Mouse (Mus musculus): ENCODE data around the gene Eif2ak4.

Gene Eif2ak4

GRCm38 (mm10) chr2:118405568-118405967, 17.1 kb downstream of the Eif2ak4 start:
- no peak for DNase-seq (ENCODE audit: low spot score)

DNA sequence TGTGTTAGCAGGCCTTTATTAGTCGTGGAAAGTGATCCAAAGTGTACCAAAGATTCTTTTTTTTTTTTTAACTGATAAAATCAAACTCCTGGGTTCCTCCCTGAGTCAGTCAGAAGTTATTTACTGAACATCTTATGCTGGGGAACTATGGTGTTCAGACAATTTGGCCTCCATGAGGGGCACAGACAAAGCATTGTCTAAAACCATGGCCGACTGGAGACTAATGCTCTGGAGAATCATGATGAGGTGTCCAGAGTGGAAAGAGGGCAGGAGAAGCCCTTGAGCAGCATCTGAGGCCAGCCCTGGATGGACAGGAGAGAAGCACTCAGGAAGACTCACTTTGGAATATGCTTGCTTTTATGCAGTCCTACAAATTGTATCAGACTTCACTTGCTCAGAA, 18.4 kb downstream of the Eif2ak4 start:
- DNase-seq (ENCODE audit: low spot score), result no peak

DNA sequence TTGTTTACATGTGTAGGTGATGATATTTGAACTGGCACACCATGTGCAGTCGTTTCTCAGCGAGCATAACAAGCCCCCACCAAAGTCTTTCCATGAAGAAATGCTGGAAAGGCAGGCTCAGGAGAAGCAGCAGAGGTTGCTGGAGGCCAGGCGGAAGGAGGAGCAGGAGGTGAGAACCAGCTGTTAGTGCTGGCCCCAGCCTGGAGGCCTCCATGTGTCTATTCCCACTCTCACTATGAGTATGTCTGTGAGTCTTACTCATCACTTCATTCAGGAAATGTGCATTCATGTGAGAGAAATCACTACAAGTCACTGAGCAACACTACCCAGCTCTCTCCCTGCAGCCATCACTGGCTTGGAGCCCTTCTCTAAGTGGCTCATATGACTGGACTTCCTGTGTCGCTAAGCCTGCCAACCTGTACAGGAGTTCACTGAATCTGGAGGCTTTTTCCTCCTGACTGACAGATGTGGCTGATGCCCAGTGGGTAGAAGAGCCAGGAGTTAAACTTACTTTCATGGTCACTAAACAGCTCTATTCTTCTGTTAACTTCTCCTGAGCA, 20.0 kb downstream of the Eif2ak4 start:
- no peak for DNase-seq (ENCODE audit: low spot score)

- DNase-seq (ENCODE audit: low spot score), result no peak
Observed at GRCm38 (mm10) chr2:118412821-118413220, 24.4 kb downstream of the Eif2ak4 start.

- no peak for DNase-seq (ENCODE audit: low spot score)
Observed at GRCm38 (mm10) chr2:118415601-118416355, 27.4 kb downstream of the Eif2ak4 start.

GRCm38 (mm10) chr2:118418076-118418475, 29.7 kb downstream of the Eif2ak4 start:
- DNase-seq (ENCODE audit: low spot score), result no peak

DNA sequence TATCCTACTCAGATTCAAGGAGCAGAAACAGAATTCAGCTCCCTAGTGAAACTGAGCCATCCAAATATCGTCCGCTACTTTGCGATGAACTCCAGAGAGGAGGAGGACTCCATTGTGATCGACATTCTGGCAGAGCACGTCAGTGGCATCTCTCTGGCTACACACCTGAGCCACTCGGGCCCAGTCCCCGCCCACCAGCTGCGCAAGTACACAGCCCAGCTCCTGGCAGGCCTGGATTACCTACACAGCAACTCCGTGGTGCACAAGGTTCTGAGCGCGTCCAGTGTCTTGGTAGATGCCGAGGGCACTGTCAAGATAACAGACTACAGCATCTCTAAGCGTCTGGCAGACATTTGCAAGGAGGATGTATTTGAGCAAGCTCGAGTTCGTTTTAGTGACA, 33.5 kb downstream of the Eif2ak4 start:
- no peak for DNase-seq (ENCODE audit: low spot score)

DNA sequence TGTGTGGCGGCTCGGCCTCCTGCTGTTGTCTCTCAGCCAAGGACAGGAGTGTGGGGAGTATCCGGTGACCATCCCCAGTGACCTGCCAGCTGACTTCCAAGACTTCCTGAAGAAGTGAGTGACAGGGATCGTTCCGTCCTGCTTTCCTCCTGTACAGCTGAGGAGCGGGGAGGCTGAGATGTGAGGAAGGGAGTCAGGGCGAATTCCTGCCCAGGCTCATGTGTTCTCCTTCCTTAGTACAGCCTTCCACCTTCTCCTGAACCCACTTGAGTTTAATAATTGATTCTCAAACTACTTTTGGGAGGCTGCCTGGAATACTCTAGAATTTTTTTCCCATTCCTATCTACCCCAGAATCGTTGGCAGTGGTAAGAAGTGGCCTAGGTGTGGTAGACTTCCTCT, 34.0 kb downstream of the Eif2ak4 start:
- no peak for DNase-seq (ENCODE audit: low spot score)

GRCm38 (mm10) chr2:118428296-118428695, 39.9 kb downstream of the Eif2ak4 start:
- DNase-seq (ENCODE audit: low spot score), result no peak

- DNase-seq (ENCODE audit: low spot score), result no peak
Observed at GRCm38 (mm10) chr2:118429297-118429696, 40.9 kb downstream of the Eif2ak4 start.

GRCm38 (mm10) chr2:118430630-118431029, 42.2 kb downstream of the Eif2ak4 start:
- no peak for DNase-seq (ENCODE audit: low spot score)

DNA sequence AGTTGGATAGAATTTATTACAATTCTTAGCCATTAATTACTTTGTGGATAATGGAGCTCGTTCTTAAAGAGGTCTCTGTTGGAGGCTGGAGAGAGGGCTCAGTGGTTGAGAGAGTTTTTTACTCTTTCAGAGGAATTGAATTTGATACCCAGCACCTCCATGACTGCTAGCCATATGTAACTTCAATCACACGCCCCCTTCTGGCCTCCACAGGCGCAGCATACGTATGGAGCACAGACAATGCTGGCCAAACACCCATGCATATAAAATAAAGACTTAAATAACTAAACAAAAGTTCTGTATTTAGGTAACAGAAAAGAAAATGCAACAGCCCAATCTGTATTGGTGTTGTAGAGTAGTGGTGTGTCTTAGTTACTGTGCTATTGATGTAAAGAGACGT, 43.2 kb downstream of the Eif2ak4 start:
- no peak for DNase-seq (ENCODE audit: low spot score)

GRCm38 (mm10) chr2:118442172-118442571, 53.8 kb downstream of the Eif2ak4 start:
- no peak for DNase-seq (ENCODE audit: low spot score)

- DNase-seq (ENCODE audit: low spot score), result no peak
Observed at GRCm38 (mm10) chr2:118442723-118443122, 54.3 kb downstream of the Eif2ak4 start.

- DNase-seq (ENCODE audit: low spot score), result no peak
Observed at GRCm38 (mm10) chr2:118445696-118446674, 57.6 kb downstream of the Eif2ak4 start.

DNA sequence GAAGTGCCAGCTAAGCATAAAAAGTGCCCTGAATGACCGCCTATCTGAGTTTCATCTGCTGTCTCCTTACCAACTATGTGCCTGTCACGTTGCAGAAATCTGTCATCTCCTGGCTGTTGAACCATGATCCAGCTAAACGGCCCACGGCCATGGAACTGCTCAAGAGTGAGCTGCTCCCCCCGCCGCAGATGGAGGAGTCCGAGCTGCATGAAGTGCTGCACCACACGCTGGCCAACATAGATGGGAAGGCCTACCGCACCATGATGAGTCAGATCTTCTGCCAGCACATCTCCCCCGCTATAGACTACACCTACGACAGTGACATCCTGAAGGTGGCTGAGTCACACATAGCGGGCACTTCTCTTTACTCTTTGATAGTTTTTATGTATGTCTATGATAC, 59.8 kb downstream of the Eif2ak4 start:
- no peak for DNase-seq (ENCODE audit: low spot score)

GRCm38 (mm10) chr2:118451056-118451455, 62.6 kb downstream of the Eif2ak4 start:
- no peak for DNase-seq (ENCODE audit: low spot score)

DNA sequence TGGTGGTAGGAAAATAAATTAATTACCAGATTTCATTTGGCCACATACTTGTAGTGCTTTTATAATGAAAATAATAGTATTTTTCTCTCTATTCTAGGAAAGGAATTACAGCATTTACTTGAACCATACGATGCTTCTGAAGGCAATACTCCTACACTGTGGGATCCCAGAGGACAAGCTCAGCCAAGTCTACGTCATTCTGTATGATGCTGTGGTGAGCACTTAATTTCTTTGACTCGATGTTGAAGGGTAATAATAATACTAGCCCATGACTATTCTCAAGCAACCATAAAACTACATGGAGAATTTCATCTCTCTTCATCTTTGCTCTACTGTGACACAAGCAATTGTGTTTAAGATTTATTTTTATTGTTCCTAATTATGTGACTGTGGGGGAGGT, 68.6 kb downstream of the Eif2ak4 start:
- DNase-seq (ENCODE audit: low spot score), result no peak

- no peak for DNase-seq (ENCODE audit: low spot score)
Observed at GRCm38 (mm10) chr2:118457463-118458261, 69.2 kb downstream of the Eif2ak4 start.

- DNase-seq (ENCODE audit: low spot score), result no peak
Observed at GRCm38 (mm10) chr2:118461480-118462165, 73.2 kb downstream of the Eif2ak4 start.

GRCm38 (mm10) chr2:118463480-118463879, 75.1 kb downstream of the Eif2ak4 start:
- no peak for DNase-seq (ENCODE audit: low spot score)

Data from testis, postnatal 14 days (tissue).